Mouse (Mus musculus) MEL-GATA-1-ER (cell line): ENCODE data around the gene Abca16.

Experiments
- DNase-seq: peaks from one replicate; pipeline ENCODE4 v3.0.0-alpha.2; 2012; ENCODE audit warnings: low read depth; ENCODE audit errors: extremely low read depth

Abca16 gene

DNA sequence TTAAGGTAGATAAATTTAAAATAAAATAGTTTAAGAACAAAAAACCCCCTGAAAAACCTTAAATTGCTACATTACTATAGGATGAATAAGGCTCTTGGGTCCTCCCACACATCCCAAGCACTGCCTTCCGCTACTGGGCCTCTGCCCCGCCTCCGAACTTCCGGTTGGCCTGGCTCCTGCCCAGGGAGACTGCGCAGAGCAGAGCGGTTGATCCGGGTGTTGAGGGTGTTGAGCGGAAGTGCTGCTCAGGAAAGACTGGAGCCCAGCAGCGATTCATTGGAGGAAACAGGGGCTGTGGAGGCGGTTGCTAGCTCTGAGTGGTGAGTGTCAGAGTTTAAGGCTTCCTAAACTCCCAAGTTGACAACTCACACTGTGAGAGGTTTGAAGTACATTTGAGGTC is at the start of gene Abca16:
Gene Abca16 (plus strand): TSS at position 201 of the 400 bp plus-strand sequence.
- no peak for DNase-seq

DNA sequence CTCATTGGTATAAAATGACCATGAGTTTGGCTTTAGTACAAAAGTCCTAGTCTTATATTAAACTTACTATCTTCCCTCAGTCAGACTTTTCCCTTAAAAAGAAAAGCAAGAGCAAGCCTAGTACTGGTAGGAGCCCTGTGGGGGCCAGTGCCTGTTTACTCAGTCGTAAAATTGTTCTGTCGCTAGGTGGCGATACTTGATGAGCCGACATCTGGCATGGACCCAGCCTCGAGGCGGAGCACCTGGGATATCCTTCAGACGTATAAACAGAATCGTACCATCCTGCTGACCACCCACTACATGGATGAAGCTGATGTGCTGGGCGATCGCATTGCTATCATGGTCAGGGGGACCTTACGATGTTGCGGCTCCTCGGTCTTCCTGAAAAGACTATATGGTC is 48.3 kb upstream of the Abca16 start:
- DNase-seq: no peak

DNA sequence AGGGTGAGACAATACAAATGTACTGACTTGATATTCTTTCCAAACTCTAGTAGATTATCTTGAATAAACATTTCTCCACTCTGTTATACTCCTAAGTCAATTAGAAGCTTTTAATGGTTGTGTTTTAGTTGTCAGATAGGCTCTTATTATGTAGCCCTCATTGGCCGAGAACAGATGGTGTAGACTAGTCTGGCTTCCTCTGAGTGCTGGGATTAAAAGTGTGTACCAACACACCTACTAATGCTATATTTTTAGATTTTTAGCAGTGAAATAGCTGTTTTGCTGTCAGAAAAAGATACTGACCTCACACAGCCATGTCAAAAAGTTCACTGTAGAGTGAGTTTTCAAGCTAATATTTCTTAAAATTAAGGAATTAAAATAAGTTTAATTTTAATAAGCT is 2.9 kb downstream of the Abca16 start:
- no peak for DNase-seq

GRCm38 (mm10) chr7:120426625-120427024 is 17.2 kb downstream of the Abca16 start:
- DNase-seq: no peak

GRCm38 (mm10) chr7:120431464-120431863 is 22.0 kb downstream of the Abca16 start:
- peak; percentile 45 for DNase-seq

DNA sequence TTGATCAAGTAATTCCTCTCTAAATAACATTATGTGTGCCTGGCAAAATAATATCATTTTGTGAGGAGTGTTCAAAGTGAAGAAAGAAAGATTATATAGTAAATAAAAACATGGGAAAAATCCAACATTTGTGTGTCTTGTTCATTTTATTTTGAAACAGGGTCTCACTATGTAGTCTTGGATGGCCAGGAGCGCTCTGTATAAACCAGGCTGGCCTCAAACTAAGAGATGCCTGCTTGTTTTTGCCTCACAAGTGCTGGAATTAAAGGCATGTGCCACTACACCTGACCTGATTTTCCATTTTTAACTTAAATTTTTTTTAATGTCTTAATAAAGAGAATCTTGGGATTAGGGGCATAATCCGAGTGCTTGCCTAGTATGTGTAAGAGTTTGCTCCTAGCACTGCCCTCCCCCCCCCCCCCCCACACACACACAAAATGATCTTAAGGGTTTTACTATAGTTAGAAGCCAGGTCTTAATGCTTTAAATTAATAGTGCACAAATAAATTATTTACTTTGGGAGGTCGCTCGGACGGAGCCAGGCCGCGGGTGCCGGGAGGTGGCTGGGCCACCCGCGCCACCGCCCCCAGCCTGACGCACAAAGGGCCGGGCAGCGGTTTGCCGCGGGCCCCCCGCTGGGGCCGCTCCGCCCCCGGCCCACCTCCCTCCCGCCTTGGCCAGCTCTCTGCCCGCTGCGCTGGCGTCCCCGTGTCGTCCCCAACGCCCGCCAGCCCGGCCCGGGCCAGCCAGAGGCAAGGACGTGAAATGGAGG is 94.6 kb downstream of the Abca16 start:
- no peak for DNase-seq

DNA sequence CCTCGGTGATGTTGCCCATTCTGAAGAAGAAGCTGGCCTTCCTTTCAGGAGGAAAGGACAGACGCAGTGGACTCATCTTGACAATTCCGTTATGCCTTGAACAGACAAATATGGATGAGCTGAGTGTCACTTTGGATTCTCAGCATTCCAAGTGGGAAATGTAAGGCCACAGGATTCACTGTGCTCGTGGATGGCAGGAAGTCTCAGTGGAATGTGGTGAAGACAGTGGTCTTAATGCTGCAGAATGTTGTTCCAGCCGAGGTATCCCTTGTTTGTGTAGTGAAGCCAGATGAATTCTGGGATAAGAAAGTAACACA is 95.2 kb downstream of the Abca16 start:
- no peak for DNase-seq

DNA sequence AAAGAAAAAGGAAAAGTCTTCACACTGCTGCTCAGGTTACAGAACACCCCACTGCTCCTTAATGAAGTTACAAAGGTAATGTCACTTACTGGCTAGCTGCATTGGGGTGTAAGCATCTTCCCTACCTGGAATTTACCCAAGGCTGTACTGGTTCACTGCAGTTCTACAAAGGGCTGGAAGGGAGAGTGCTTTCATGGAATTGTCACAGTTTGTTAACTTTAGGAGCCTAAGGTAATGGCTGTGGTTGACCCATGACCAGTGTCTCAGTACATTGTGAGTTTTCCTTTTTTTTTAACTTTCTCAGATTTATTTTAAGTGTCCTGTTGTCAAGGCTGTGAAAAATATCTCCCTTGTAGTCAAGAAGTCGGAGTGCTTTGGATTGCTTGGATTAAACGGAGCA is 125.4 kb downstream of the Abca16 start:
- DNase-seq: no peak

DNA sequence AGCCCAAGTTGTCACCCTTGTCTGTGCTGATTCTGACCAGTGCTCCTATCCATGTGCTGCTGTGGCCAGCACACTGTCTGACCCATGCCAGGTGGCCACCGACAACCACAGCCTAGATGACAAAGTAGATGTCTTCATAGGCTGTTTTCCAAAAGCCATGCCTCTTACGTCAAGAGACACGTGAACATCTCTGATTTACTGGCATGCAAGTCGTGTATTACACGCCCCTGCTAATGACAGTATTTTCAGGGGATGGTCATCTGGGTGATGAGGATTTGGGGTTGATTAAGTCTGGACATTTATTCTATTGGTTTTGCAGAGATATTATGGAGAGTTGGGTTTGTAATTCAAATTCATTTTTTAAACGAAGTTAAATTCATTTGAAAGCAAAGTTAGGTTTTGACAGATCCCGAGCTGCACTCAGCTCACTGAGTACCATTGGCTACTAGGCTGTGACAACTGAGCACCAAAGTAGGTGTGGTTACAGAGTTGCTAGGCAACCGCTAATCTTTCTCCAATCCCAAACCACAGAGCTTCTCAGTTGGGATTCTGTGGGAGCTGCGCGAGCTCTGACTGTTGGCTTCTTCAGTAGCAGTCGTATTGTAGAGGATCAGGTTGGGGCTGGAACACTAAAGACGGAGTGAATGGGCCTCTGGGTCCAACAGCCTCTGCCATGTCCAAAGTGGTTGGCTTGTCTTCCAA is 143.2 kb downstream of the Abca16 start:
- no peak for DNase-seq

GRCm38 (mm10) chr7:120553181-120553551 is 143.7 kb downstream of the Abca16 start:
- DNase-seq: no peak

- DNase-seq: no peak
Observed at GRCm38 (mm10) chr7:120567366-120567765, 157.9 kb downstream of the Abca16 start.

DNA sequence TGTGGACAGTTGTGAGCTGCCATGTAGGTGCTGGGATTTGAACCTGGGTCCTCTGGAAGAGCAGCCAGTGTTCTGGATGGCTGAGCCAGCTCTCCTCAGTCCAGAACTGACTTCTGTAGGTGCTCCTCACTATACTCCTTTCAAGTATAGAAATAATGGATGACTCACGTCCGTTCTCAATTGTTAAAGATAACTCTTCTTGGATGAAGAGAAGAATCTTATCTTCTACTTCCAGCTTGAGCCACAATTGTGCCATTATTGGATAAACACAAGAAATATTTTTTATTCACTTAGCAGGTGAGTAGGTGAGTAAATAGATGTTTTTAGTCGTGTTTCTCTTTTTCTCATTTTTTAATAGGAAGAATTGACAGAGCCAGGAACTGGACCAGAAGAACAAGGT is 167.1 kb downstream of the Abca16 start:
- DNase-seq: peak; percentile 21
